Mouse (Mus musculus) gastrocnemius, postnatal 4 days (tissue): ENCODE data around the gene Agpat3. TPM values are rescaled to one million over a fixed set of nuclear protein-coding genes. Genes with fewer than 3 reads are reported as not detected.

Source experiments
- DNase-seq, 2 experiments: peaks; one replicate each; pipeline ENCODE4 v3.0.0; 2021 to 2022; ENCODE audit warnings: low spot score in 2 of 2, mixed read lengths in 2 of 2
- total RNA-seq, 2 experiments: library from RNA; stranded (reverse); gene quantifications; 2 replicates each; pipeline ENCODE4 v1.2.3; 2021

Gene Agpat3
- total RNA-seq, 2 experiments from 2014 or later: 231 to 259 TPM

GRCm38 (mm10) chr10:78264735-78265134, 87.6 kb downstream of the Agpat3 start:
- DNase-seq: no peak

GRCm38 (mm10) chr10:78260916-78261650, 91.2 kb downstream of the Agpat3 start:
- DNase-seq: no peak

- no peak for DNase-seq
These were observed 92.0 kb downstream of the Agpat3 start for GRCm38 (mm10) chr10:78260322-78260721.

DNA sequence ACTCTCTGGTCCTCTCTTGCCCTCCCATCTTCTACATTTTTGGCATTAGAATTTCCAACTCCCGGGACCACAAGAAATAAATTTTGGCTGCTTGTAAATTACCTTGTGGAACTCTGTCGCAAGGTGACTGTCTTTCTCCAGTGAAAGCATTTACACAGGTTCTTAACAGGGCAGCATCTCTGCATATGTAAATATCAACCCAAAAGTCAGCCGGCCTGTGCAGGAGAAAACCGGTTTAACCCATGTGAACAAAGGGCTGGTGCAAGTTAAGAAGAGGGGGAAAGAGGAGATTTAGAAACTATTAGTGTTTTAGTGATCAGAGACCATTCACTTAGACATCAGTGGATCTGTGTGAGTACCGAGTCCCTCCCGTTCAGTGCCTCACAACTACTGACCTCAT, 92.6 kb downstream of the Agpat3 start:
- DNase-seq: no peak

DNA sequence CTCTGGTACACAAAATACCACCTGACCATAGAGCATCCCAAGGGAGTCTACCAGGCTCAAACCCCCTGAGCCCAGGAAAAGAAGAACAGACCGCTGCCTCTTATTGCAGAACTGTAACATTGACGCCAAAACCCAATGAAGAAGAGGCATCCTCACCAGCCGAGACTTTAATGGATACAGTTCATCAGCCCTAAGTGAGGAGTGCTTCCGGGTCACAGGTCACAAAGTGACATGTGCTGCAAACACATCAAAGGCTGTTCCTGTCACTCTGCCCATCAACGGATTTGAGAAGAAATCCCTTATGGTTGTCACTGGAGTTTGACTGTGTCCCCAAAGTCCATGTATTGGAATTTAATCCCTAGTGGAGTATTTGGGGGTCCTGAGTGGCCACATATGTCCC, 93.1 kb downstream of the Agpat3 start:
- no peak for DNase-seq

GRCm38 (mm10) chr10:78258142-78258675, 94.1 kb downstream of the Agpat3 start:
- no peak for DNase-seq

- peak in 1 of 2 experiments; percentile 29 for DNase-seq
These were observed 96.6 kb downstream of the Agpat3 start for GRCm38 (mm10) chr10:78255646-78256059.

- no peak for DNase-seq
These were observed 105.1 kb downstream of the Agpat3 start for GRCm38 (mm10) chr10:78247206-78247605.

GRCm38 (mm10) chr10:78246725-78247124, 105.6 kb downstream of the Agpat3 start:
- no peak for DNase-seq

DNA sequence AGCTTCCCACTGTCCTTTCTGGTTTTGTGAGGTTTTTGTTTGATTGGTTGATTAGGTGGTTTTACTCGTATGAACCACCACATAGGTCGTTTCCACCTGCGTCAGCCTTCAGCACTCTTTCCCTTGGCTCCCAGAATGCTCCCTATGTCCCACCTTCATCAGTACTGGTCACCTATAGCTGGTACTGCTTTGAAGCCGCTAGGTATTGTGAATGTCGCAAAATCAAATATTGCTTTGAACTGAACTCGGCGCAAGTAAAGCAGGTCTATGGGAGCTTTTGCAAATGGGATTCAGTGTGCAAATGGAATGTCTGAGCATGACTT, 107.1 kb downstream of the Agpat3 start:
- DNase-seq: no peak

DNA sequence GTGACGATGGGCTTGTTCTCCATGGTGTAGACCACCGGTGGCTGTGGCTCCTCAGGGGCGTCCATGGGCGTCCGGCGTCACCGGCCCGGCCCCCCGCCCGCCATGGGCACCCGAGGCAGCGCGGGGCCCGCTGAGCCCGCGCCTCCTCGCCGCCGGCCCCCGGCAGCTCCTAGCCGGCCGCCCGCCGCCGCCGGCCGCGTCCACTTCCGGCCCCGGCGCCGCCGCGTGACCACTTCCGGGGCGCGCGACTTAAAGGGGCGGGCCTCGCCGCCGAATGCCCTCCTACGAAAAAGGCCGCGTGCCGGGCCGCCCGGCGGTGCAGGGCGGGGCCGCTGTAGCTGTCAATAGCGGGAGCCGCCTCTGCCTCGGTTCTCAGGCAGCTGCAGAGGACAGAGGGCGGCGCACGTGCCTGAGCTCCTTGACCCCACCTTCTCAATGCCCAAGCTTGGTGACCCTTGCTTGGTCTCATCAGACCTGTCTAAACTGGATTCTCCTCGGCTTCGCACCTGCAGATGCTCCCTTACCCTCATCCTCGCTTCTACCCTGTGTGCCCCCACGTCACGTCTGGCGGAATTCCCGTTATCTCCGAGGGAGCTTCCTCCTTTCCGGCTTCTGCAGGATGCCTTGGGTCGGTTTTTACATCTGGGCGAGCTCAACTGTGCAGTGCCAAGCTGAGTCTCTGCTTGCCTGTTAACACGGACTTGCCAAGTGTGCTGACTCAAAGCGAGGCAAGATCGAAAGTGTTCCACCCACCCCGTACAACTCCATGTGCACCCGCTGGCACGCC, 107.7 kb downstream of the Agpat3 start, which contains the start of gene Trappc10:
Gene Trappc10 (minus strand): TSS at position 204 of the 787 bp plus-strand sequence.
- peak; percentile 79 to 87 for DNase-seq

DNA sequence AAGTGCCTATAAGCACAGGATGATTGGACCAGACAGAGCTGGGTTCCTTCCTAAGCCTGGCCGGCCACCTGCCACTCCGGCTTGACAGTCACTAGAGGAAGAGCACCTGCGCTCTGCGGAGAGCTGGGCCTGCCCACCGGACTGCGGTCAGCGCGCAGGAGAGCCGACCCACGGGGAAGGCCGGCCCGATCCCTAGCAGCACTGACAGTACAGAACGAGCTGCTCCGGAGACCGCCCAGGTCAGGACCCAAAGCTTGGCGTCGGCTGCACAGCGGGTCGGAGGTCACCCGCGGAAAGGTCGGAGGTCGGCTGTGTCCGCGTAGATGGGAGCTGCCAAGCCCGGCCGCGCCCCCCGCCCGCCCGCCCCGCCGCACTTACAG, 108.2 kb downstream of the Agpat3 start:
- DNase-seq: peak in 1 of 2 experiments; percentile 45

- DNase-seq: no peak
These were observed 113.4 kb downstream of the Agpat3 start for GRCm38 (mm10) chr10:78238926-78239325.

GRCm38 (mm10) chr10:78238297-78238696, 114.0 kb downstream of the Agpat3 start:
- DNase-seq: no peak

GRCm38 (mm10) chr10:78237809-78238208, 114.5 kb downstream of the Agpat3 start:
- no peak for DNase-seq

DNA sequence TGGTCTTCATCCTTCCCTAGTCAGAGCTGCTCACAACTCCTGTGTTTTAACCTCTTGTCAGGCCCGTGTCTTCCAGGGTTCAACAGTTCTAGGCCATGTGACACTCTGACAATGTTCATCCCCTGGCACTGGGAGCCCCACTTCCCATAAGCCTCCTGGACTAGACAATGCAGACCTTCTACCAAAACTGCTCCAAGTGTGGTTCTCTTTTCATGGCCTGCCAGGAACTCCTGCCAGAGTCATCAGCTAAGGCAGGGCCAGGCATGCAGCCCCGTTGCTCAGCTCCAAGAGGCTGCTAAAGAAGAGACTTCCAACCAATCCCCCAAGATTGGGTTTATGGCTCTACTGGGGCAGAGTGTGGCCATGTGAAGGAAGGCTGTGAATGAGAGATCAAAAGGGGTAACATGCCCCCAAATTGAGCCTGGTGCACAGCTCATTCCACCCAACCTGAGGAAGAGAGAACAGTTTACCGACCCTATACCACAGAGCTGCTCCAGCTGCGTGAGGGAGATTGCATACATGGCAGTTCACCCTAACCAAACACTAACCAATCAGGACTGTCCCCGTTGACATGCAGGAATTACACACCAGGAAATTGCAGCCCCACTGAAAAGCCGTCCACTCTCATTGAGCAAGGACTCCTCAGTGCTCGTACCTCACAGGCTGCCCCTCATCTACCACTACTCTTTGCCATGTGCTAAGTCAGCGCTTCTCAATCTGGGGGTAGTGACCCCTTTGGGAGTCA, 115.2 kb downstream of the Agpat3 start:
- no peak for DNase-seq

- DNase-seq: no peak
These were observed 118.5 kb downstream of the Agpat3 start for GRCm38 (mm10) chr10:78233756-78234155.

- no peak for DNase-seq
These were observed 119.1 kb downstream of the Agpat3 start for GRCm38 (mm10) chr10:78233161-78233560.

- DNase-seq: peak in 1 of 2 experiments; percentile 20
These were observed 119.8 kb downstream of the Agpat3 start for GRCm38 (mm10) chr10:78232301-78232980.

- no peak for DNase-seq
These were observed 123.7 kb downstream of the Agpat3 start for GRCm38 (mm10) chr10:78228560-78228928.
